Mouse (Mus musculus) liver, adult 2 months (tissue): ENCODE measurements around the gene Erg. TPM values are rescaled to one million over a fixed set of nuclear protein-coding genes. Genes with fewer than 3 reads are reported as not detected.

ENCODE experiments used
- DNase-seq: peaks from one replicate; pipeline ENCODE4 v3.0.0-alpha.2; 2011; ENCODE audit warnings: low read depth, low spot score; ENCODE audit errors: extremely low read depth
- H3K27ac ChIP-seq: fragments of 200-500 bp; replicated peaks from 2 replicates; pipeline ENCODE4 v1.5.1; 2012; ENCODE audit warnings: low read depth, mild to moderate bottlenecking, control low read depth, inconsistent platforms, low read length; ENCODE audit not compliant: insufficient read depth
- H3K27me3 ChIP-seq: fragments of 200-500 bp; 2 replicates; pipeline ENCODE4 v1.6.1; 2012; ENCODE audit warnings: mild to moderate bottlenecking, moderate library complexity, low read length, inconsistent platforms; ENCODE audit not compliant: control insufficient read depth, insufficient read depth
- H3K36me3 ChIP-seq: fragments of 200-500 bp; 2 replicates; pipeline ENCODE4 v1.6.1; 2012; ENCODE audit warnings: low read length, inconsistent platforms; ENCODE audit not compliant: control insufficient read depth, insufficient read depth
- H3K4me1 ChIP-seq: fragments of 200-500 bp; 2 replicates; pipeline ENCODE4 v1.6.1; 2011; ENCODE audit warnings: low read length; ENCODE audit not compliant: control insufficient read depth, insufficient read depth
- H3K4me3 ChIP-seq: fragments of 200-500 bp; 2 replicates; pipeline ENCODE4 v1.5.1; 2011; ENCODE audit warnings: low read depth, mild to moderate bottlenecking, control low read depth, low read length, moderate library complexity; ENCODE audit not compliant: insufficient read depth
- H3K79me2 ChIP-seq: fragments of 200-500 bp; 2 replicates; pipeline ENCODE4 v1.6.1; 2012; ENCODE audit warnings: inconsistent platforms, mild to moderate bottlenecking, low read length, moderate library complexity; ENCODE audit not compliant: control insufficient read depth, insufficient read depth
- H3K9ac ChIP-seq: fragments of 200-500 bp; 2 replicates; pipeline ENCODE4 v1.6.1; 2012; ENCODE audit warnings: low read depth, mild to moderate bottlenecking, control low read depth, inconsistent platforms, low read length
- CTCF ChIP-seq: fragments of 200-500 bp; IDR thresholded peaks from 2 replicates; pipeline ENCODE4 v1.5.1; 2011; ENCODE audit warnings: low read depth, low read length, control low read depth
- POLR2A ChIP-seq: fragments of 200-500 bp; IDR thresholded peaks from 2 replicates; pipeline ENCODE4 v1.6.1; 2011; ENCODE audit warnings: low read length, control low read depth; ENCODE audit not compliant: insufficient read depth; ENCODE audit errors: extremely low read depth
- WGBS: fragments of 180-500 bp; shearing (Covaris S2); methylation state at CpG from one replicate; pipeline ENCODE4 v1.1.7; 2018; 5-methylcytosine and 5-hydroxymethylcytosine counted together
- polyA plus RNA-seq: library from polyadenylated mRNA; depleted of rRNA; stranded (reverse); fragments of >200 nt; gene quantifications from 2 replicates; pipeline ENCODE4 v1.2.3, GENCODE M21; 2012
- total RNA-seq: library from RNA; depleted of rRNA; stranded (reverse); fragments of >200 nt; gene quantifications from 2 replicates; pipeline ENCODE4 v1.2.3, GENCODE M21; 2014

Gene Erg
- total and polyA plus RNA-seq, 2 experiments, result 4.8 to 5.6 TPM

DNA sequence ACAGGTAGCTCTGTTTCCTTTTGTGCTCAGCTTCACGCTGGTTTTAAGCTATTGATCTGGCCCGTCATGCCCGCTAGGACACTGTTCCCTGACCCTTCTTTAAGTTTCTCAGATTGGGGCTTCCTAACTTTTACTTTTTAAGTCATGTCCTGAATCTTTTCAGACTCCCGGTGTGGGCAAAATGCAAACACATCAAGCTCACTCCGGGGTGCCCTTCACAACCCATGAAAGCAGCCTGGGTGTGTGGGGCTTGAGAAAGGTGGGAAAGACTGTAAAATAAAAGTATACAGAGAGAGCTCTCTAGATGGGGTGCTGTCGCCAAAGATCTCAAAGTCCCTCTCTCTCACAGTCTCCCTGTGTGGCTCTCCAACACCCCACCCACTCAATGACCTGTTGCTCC is 31.3 kb upstream of the Erg start:
- TF ChIP-seq CTCF, result no peak
- no peak for TF ChIP-seq POLR2A
- Histone ChIP-seq H3K79me2 (no peaks in the 10 kb centered on the region), H3K4me1 (no peaks in the 10 kb centered on the region; the same call in 1 of the 2 replicates), H3K4me3 (no peak overlapping the region), H3K9ac (no peak overlapping the region), H3K36me3 (no peaks in the 10 kb centered on the region), H3K27me3 (no peaks in the 10 kb centered on the region), H3K27ac (no peak overlapping the region)
- DNase-seq, result no peak
- 22% methylated on average over 6 of the region's 6 CpGs for WGBS

DNA sequence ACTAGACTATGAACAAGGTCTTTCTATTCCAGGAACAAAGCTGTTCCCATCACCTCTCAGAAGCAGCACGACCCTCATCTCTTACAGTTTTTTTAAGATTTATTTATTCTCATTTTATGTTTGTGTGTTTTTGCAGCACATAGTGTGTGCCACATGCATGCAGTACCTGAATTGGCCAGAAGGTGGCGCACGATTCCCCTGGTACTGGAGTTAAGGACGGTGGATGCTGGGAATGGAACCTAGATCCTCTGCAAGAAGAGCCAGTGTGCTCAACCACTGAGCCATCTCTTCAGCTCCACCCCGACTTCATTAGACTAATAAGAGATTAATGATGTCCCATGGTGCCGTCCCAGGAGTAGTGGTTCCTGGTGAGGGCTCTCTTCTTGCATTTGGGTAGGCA is 29.2 kb upstream of the Erg start:
- Histone ChIP-seq H3K36me3 (no peaks in the 10 kb centered on the region), H3K27ac (no peak overlapping the region), H3K79me2 (no peaks in the 10 kb centered on the region), H3K4me1 (no peaks in the 10 kb centered on the region; the same call in 1 of the 2 replicates), H3K27me3 (no peaks in the 10 kb centered on the region), H3K9ac (no peak overlapping the region), H3K4me3 (no peak overlapping the region)
- WGBS, result 44% methylated on average over 6 of the region's 6 CpGs
- peak; percentile 26 for DNase-seq
- TF ChIP-seq CTCF (peak; percentile 85), POLR2A (no peak)

DNA sequence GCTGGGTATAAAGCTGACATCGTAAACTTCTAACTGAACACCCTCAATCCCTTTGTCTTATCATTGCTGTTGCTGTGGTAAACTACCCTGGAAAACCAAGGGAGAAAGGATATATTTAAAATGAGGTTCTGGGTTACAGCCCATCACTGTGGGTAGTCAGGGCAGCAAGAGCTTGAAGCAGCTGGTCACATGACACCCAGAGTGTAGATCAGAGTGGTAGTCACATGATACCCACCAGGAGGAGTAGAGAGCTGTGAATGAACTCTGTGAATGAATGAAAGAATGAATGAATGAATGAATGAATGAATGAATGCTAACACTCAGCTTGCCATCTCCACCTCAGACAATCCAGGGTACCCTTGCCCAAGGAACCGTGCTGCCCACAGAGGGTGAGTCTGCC is 28.1 kb upstream of the Erg start:
- H3K27ac ChIP-seq, result no peak overlapping the region
- no peaks in the 10 kb centered on the region; the same call in 1 of the 2 replicates for H3K4me1 ChIP-seq
- no peak overlapping the region for H3K9ac ChIP-seq
- no peaks in the 10 kb centered on the region for H3K79me2 ChIP-seq
- no peaks in the 10 kb centered on the region for H3K27me3 ChIP-seq
- no peaks in the 10 kb centered on the region for H3K36me3 ChIP-seq
- DNase-seq, result no peak
- 97% methylated on average over 2 of the region's 2 CpGs for WGBS
- TF ChIP-seq POLR2A, result no peak
- TF ChIP-seq CTCF, result no peak
- no peak overlapping the region for H3K4me3 ChIP-seq

- DNase-seq, result no peak
- TF ChIP-seq CTCF (no peak), POLR2A (no peak)
- Histone ChIP-seq H3K4me3 (no peak overlapping the region), H3K4me1 (no peaks in the 10 kb centered on the region), H3K79me2 (no peaks in the 10 kb centered on the region), H3K27me3 (no peaks in the 10 kb centered on the region), H3K36me3 (no peaks in the 10 kb centered on the region), H3K9ac (no peak overlapping the region), H3K27ac (no peak overlapping the region)
- 75% methylated on average over 20 of the region's 20 CpGs for WGBS
Measured at GRCm38 (mm10) chr16:95611982-95612746, 25.8 kb upstream of the Erg start.

DNA sequence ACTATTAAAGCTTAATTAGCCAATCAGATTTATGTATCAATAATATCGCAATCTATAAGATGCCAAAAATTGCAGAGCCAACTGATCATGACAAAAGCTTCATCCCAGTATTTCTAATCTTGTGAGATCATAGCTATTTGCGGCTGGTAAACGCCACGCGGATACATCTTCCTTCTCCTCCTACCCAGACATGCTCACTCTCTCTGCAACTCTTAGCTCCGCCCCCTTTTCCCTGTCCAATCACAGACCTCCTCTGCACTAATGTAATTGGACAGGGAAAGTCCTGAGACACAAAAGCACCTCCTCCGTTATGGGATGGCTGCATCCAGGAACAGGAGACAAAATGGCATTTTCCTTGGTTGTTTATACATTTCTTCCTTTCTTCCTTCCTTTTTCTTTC is 22.2 kb upstream of the Erg start:
- H3K4me1 ChIP-seq, result no peaks in the 10 kb centered on the region

DNA sequence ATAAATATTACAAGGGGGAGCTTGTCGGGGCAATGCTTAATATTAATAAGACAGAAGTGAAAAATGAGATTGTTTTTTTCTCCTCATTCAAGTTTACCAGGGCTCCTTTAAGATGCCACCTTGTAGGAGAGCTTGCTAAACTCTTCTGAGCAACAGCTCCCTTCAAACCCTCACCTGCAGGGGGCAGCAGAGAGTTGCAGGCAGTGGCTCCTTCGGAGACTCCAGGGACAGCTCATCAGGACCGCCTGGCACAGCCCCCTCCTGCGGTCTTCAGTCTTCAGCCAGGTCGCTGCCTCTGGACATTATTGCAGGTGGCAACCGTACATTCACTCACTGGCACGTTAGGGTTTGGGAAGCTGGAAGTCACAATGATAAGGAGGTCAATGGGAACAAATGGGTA is 18.9 kb upstream of the Erg start:
- no peak overlapping the region for H3K4me3 ChIP-seq
- 17% methylated on average over 7 of the region's 7 CpGs for WGBS
- H3K9ac ChIP-seq, result no peak overlapping the region
- no peaks in the 10 kb centered on the region for H3K4me1 ChIP-seq
- H3K79me2 ChIP-seq, result no peaks in the 10 kb centered on the region
- DNase-seq, result peak; percentile 40
- H3K36me3 ChIP-seq, result no peaks in the 10 kb centered on the region
- H3K27ac ChIP-seq, result no peak overlapping the region
- no peaks in the 10 kb centered on the region for H3K27me3 ChIP-seq
- TF ChIP-seq POLR2A (no peak), CTCF (peak; percentile 90)

More for the DNA sequence above, 22.2 kb upstream of the Erg start:
- Histone ChIP-seq H3K27me3 (no peaks in the 10 kb centered on the region), H3K4me3 (no peak overlapping the region), H3K27ac (no peak overlapping the region), H3K36me3 (no peaks in the 10 kb centered on the region), H3K9ac (no peak overlapping the region), H3K79me2 (no peaks in the 10 kb centered on the region)
- no peak for DNase-seq
- TF ChIP-seq CTCF, result no peak
- WGBS, result 78% methylated on average over 7 of the region's 7 CpGs
